Comparison of ENCODE assay signal across 9 mouse cellular contexts in genomic region chr2:163531917-163532316, GRCm38 (mm10). TPM values are rescaled to one million over a fixed set of nuclear protein-coding genes. Genes with fewer than 3 reads are reported as not detected.
A peak's percentile ranks its signal among the peaks of the same experiment; 100 is the strongest.
DNase-seq lines count a peak whose midpoint lies in the region; ATAC-seq and TF ChIP-seq lines count a peak whose summit lies in the region.
"Had no signal": no experiment of that assay in that cellular context is flagged by ENCODE, and none has a peak within 500 bp of the region (broad histone marks: within the 10 kb centered on the region; RNA-seq: fewer than 3 reads in every experiment).

No protein-coding gene starts in this region.

- peak; percentile 94 for TF ChIP-seq CTCF in kidney, postnatal 0 days (IDR thresholded peaks at IDR 0.05; ENCODE audit: low read depth)
- peak; percentile 87 for TF ChIP-seq CTCF in liver, embryonic 14.5 days (IDR thresholded peaks at IDR 0.05; ENCODE audit: low read depth)

- 9% methylated on average over 9 of the region's 9 CpGs for WGBS in kidney, postnatal 0 days
- WGBS in liver, embryonic 14.5 days (ENCODE audit: insufficient replicate concordance) = 10% methylated on average over 9 of the region's 9 CpGs

- DNase-seq in 3T3-L1 (ENCODE audit: low read depth, low spot score) (peak; percentile 84), NIH3T3 (ENCODE audit: low read depth) (peak; percentile 83)
- peak; percentile 70 for DNase-seq in cerebellum, adult 9-11 months
- peak; percentile 85 for DNase-seq in gastrocnemius, postnatal 10 days
- DNase-seq in kidney, postnatal 0 days (ENCODE audit: low spot score) = peak; percentile 81
- peak in 1 of 3 experiments; percentile 35 for DNase-seq in liver, embryonic 14.5 days (ENCODE audit: low read depth in 3 of 3, low spot score in 3 of 3)
- DNase-seq in retina, postnatal 7 days (ENCODE audit: low read depth, low spot score) = peak; percentile 62
- DNase-seq in urinary bladder, adult 18-20 months (ENCODE audit: low spot score in 2 of 2) = peak; percentile 44 to 66

- no peaks in the 10 kb centered on the region for H3K36me3 ChIP-seq in kidney, postnatal 0 days (ENCODE audit: insufficient read depth, low read length)
- no peaks in the 10 kb centered on the region for H3K36me3 ChIP-seq in liver, embryonic 14.5 days (replicated peaks; ENCODE audit: control insufficient read depth, insufficient read depth, low read depth)
- H3K36me3 ChIP-seq: heart, embryonic 13.5 days had no signal

- H3K27ac ChIP-seq in kidney, postnatal 0 days = no peak overlapping the region
- no peak overlapping the region for H3K27ac ChIP-seq in liver, embryonic 14.5 days
- H3K27ac ChIP-seq: heart, embryonic 13.5 days had no signal

- H3K9ac ChIP-seq in kidney, postnatal 0 days (ENCODE audit: low read depth, low read length) = no peak overlapping the region
- H3K9ac ChIP-seq in liver, embryonic 14.5 days (replicated peaks) = no peak overlapping the region
- H3K9ac ChIP-seq: heart, embryonic 13.5 days had no signal

- H3K4me3 ChIP-seq in kidney, postnatal 0 days (replicated peaks; ENCODE audit: low read depth, low read length) = no peak overlapping the region
- H3K4me3 ChIP-seq in liver, embryonic 14.5 days (ENCODE audit: insufficient read depth in 1 of 2, low read depth in 2 of 2, low read length in 2 of 2) = no peak overlapping the region
- H3K4me3 ChIP-seq: heart, embryonic 13.5 days had no signal

- H3K9me3 ChIP-seq in kidney, postnatal 0 days (replicated peaks; ENCODE audit: low read length) = no peaks in the 10 kb centered on the region
- no peaks in the 10 kb centered on the region for H3K9me3 ChIP-seq in liver, embryonic 14.5 days (ENCODE audit: control insufficient read depth, low read length)
- H3K9me3 ChIP-seq: heart, embryonic 13.5 days had no signal

- no peak overlapping the region for H3K4me2 ChIP-seq in kidney, postnatal 0 days (ENCODE audit: low read length)
- no peak overlapping the region for H3K4me2 ChIP-seq in liver, embryonic 14.5 days (ENCODE audit: low read depth)
- H3K4me2 ChIP-seq: heart, embryonic 13.5 days had no signal

- TF ChIP-seq EP300 in liver, embryonic 14.5 days (IDR thresholded peaks at IDR 0.05; ENCODE audit: low read depth) = no peak

- H3K27me3 ChIP-seq in kidney, postnatal 0 days (ENCODE audit: insufficient read depth, low read length) = no peaks in the 10 kb centered on the region
- no peaks in the 10 kb centered on the region for H3K27me3 ChIP-seq in liver, embryonic 14.5 days (ENCODE audit: control insufficient read depth, insufficient read depth, low read length)

- no peak for ATAC-seq in kidney, postnatal 0 days (replicated peaks; ENCODE audit: low FRiP score, low read depth)
- no peak for ATAC-seq in liver, embryonic 14.5 days (ENCODE audit: insufficient read depth)

- H3K4me1 ChIP-seq in kidney, postnatal 0 days (replicated peaks; ENCODE audit: insufficient read depth, low read length) = no peaks in the 10 kb centered on the region
- no peaks in the 10 kb centered on the region; a peak in 1 of 4 replicates for H3K4me1 ChIP-seq in liver, embryonic 14.5 days (replicated peaks; ENCODE audit: control insufficient read depth in 2 of 2, insufficient read depth in 2 of 2, low read length in 1 of 2)

RNA-seq across cellular contexts. Expression of gene Hnf4a, which starts 25.3 kb away (rescaled TPM):
- total RNA-seq in gastrocnemius, postnatal 10 days (2021) = under 1 TPM in 1 of 2 experiments, not detected in 1; 0.23 TPM
- 21.6 and 24.3 TPM in 2 replicates for polyA plus RNA-seq in kidney, postnatal 0 days (2015; fragmentation: Nextera tagmentation; extraction: Ambion mirVana)
- 22.9 and 23.2 TPM in 2 replicates for polyA plus RNA-seq in liver, embryonic 14.5 days (2012; rRNA removed)
- 10.6 and 11.6 TPM in 2 replicates for polyA plus RNA-seq in liver, embryonic 14.5 days (2014; fragmentation: Nextera tagmentation; extraction: Ambion mirVana)

RNA-seq across cellular contexts. Expression of gene R3hdml, which starts 39.8 kb away (rescaled TPM):
- not detected for total RNA-seq in gastrocnemius, postnatal 10 days (2021)
- polyA plus RNA-seq in kidney, postnatal 0 days (2015; fragmentation: Nextera tagmentation; extraction: Ambion mirVana) = 27.4 and 29.8 TPM in 2 replicates
- not detected in 2 replicates for polyA plus RNA-seq in liver, embryonic 14.5 days (2012; rRNA removed)
- not detected in 2 replicates for polyA plus RNA-seq in liver, embryonic 14.5 days (2014; fragmentation: Nextera tagmentation; extraction: Ambion mirVana)
- polyA plus RNA-seq: heart, embryonic 13.5 days had no signal

RNA-seq across cellular contexts. Expression of gene Fitm2, which starts 59.5 kb away (rescaled TPM):
- total RNA-seq in gastrocnemius, postnatal 10 days (2021) = 10 to 100 TPM; 32.0 to 35.5 TPM
- 10.3 and 10.4 TPM in 2 replicates for polyA plus RNA-seq in kidney, postnatal 0 days (2015; fragmentation: Nextera tagmentation; extraction: Ambion mirVana)
- polyA plus RNA-seq in liver, embryonic 14.5 days (2012; rRNA removed) = 1.8 and 1.9 TPM in 2 replicates
- 3.0 and 3.1 TPM in 2 replicates for polyA plus RNA-seq in liver, embryonic 14.5 days (2014; fragmentation: Nextera tagmentation; extraction: Ambion mirVana)

Comparison
In these comparisons a context has a peak if more than half of its experiments do, and no peak if none do; other contexts are left out.
1. RNA of gene R3hdml, which starts 39.8 kb away (polyA plus RNA-seq): 27.4 to 29.8 TPM in kidney, postnatal 0 days; not detected in liver, embryonic 14.5 days; every median in the first group is over 10 times any median in the second.